Mouse (Mus musculus): ENCODE results near the gene Olfr1183. TPM values are rescaled to one million over a fixed set of nuclear protein-coding genes. Genes with fewer than 3 reads are reported as not detected.
"Not testable (repeated sequence)": the region's sequence is repeated elsewhere in the genome, so short reads cannot be mapped to it uniquely, and the experiment has no call there.

Olfr1183 gene
- polyA plus RNA-seq (2012; rRNA removed) (not detected in 2 replicates), polyA plus RNA-seq (2014; fragmentation: Nextera tagmentation; extraction: Ambion mirVana) (not detected in 2 replicates)

GRCm38 (mm10) chr2:88454567-88454966 is at the start of gene Olfr1183:
Olfr1183 (plus strand) TSS chr2:88454867.
- not testable (repeated sequence) for H3K9ac ChIP-seq (ENCODE audit: low read depth, low read length, severe bottlenecking); H3K27ac ChIP-seq (replicated peaks; ENCODE audit: low read depth, low read length); H3K27me3 ChIP-seq (ENCODE audit: control insufficient read depth, insufficient read depth, low read length); H3K4me3 ChIP-seq (replicated peaks; ENCODE audit: low read length); DNase-seq (ENCODE audit: low spot score); H3K9me3 ChIP-seq (ENCODE audit: control insufficient read depth, low read length); H3K4me2 ChIP-seq (replicated peaks; ENCODE audit: low read depth, low read length, severe bottlenecking); ATAC-seq (ENCODE audit: low FRiP score, low read depth); H3K36me3 ChIP-seq (ENCODE audit: control insufficient read depth, insufficient read depth, low read length); H3K4me1 ChIP-seq (ENCODE audit: control insufficient read depth, insufficient read depth, low read length)
- WGBS: 93% methylated on average over 1 of the region's 1 CpGs

GRCm38 (mm10) chr2:88406353-88406752 is 48.3 kb upstream of the Olfr1183 start, which contains the start of gene Olfr1179:
Olfr1179 (minus strand) TSS chr2:88406453.
- Histone ChIP-seq H3K4me3 (replicated peaks; ENCODE audit: low read length) (no peak within 1 kb of the TSS), H3K4me1 (ENCODE audit: control insufficient read depth, insufficient read depth, low read length) (no peaks in the 10 kb centered on the region), H3K9me3 (ENCODE audit: control insufficient read depth, low read length) (no peaks in the 10 kb centered on the region), H3K9ac (ENCODE audit: low read depth, low read length, severe bottlenecking) (no peak within 1 kb of the TSS), H3K4me2 (replicated peaks; ENCODE audit: low read depth, low read length, severe bottlenecking) (no peak within 1 kb of the TSS), H3K27ac (replicated peaks; ENCODE audit: low read depth, low read length) (no peak within 1 kb of the TSS), H3K36me3 (ENCODE audit: control insufficient read depth, insufficient read depth, low read length) (no peaks in the 10 kb centered on the region), H3K27me3 (ENCODE audit: control insufficient read depth, insufficient read depth, low read length) (no peaks in the 10 kb centered on the region)
- DNase-seq (ENCODE audit: low spot score) (no peak), ATAC-seq (ENCODE audit: low FRiP score, low read depth) (no peak)
- 80% methylated on average over 3 of the region's 3 CpGs for WGBS
- TF ChIP-seq POLR2A (IDR thresholded peaks at IDR 0.05; ENCODE audit: borderline replicate concordance, extremely low read depth, insufficient read depth, insufficient read length): no peak

- no peak for DNase-seq (ENCODE audit: low spot score)
- 65% methylated on average over 2 of the region's 2 CpGs for WGBS
- Histone ChIP-seq H3K27ac (replicated peaks; ENCODE audit: low read depth, low read length) (no peak within 1 kb of the TSS), H3K4me3 (replicated peaks; ENCODE audit: low read length) (no peak within 1 kb of the TSS), H3K36me3 (ENCODE audit: control insufficient read depth, insufficient read depth, low read length) (no peaks in the 10 kb centered on the region), H3K4me2 (replicated peaks; ENCODE audit: low read depth, low read length, severe bottlenecking) (no peak within 1 kb of the TSS), H3K4me1 (ENCODE audit: control insufficient read depth, insufficient read depth, low read length) (no peaks in the 10 kb centered on the region), H3K27me3 (ENCODE audit: control insufficient read depth, insufficient read depth, low read length) (no peaks in the 10 kb centered on the region), H3K9me3 (ENCODE audit: control insufficient read depth, low read length) (no peaks in the 10 kb centered on the region), H3K9ac (ENCODE audit: low read depth, low read length, severe bottlenecking) (no peak within 1 kb of the TSS)
- no peak for TF ChIP-seq POLR2A (IDR thresholded peaks at IDR 0.05; ENCODE audit: borderline replicate concordance, extremely low read depth, insufficient read depth, insufficient read length)
- no peak for ATAC-seq (ENCODE audit: low FRiP score, low read depth)
Observed at GRCm38 (mm10) chr2:88419051-88419450, 35.6 kb upstream of the Olfr1183 start, which contains the start of gene Olfr1180. Olfr1180 (minus strand) TSS chr2:88419151.

DNA sequence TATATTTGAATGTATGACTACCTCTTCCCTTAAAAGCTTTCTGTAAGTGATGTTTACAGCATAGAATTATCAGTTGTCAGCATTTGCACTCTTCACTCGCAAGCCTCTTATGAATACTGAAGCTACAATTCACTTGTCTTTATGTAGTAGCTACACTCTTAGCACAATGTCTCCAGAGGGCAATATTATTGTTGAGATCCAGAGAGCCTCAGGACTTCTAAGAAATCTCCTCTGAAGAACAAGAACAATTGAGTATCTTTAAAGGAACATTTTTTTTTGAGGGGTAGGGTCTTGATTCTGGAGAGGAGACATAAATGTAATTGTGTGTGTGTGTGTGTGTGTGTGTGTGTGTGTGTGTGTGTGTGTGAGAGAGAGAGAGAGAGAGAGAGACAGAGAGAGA is 28.6 kb upstream of the Olfr1183 start, which contains the start of gene Olfr1181:
Olfr1181 (minus strand) TSS at position 101 of the 400 bp plus-strand sequence.
- Histone ChIP-seq H3K9me3 (ENCODE audit: control insufficient read depth, low read length) (no peaks in the 10 kb centered on the region), H3K27ac (replicated peaks; ENCODE audit: low read depth, low read length) (no peak within 1 kb of the TSS), H3K4me1 (ENCODE audit: control insufficient read depth, insufficient read depth, low read length) (no peaks in the 10 kb centered on the region), H3K4me2 (replicated peaks; ENCODE audit: low read depth, low read length, severe bottlenecking) (no peak within 1 kb of the TSS), H3K4me3 (replicated peaks; ENCODE audit: low read length) (no peak within 1 kb of the TSS), H3K27me3 (ENCODE audit: control insufficient read depth, insufficient read depth, low read length) (no peaks in the 10 kb centered on the region), H3K36me3 (ENCODE audit: control insufficient read depth, insufficient read depth, low read length) (no peaks in the 10 kb centered on the region), H3K9ac (ENCODE audit: low read depth, low read length, severe bottlenecking) (no peak within 1 kb of the TSS)
- no peak for ATAC-seq (ENCODE audit: low FRiP score, low read depth)
- 83% methylated on average over 1 of the region's 1 CpGs for WGBS
- no peak for TF ChIP-seq POLR2A (IDR thresholded peaks at IDR 0.05; ENCODE audit: borderline replicate concordance, extremely low read depth, insufficient read depth, insufficient read length)
- DNase-seq (ENCODE audit: low spot score): no peak

GRCm38 (mm10) chr2:88449031-88449430 is 5.6 kb upstream of the Olfr1183 start, which contains the start of gene Gm13757:
Gm13757 (minus strand) TSS chr2:88449131.
- no peak within 1 kb of the TSS for H3K27ac ChIP-seq (replicated peaks; ENCODE audit: low read depth, low read length)
- H3K9me3 ChIP-seq (ENCODE audit: control insufficient read depth, low read length): no peaks in the 10 kb centered on the region
- no peaks in the 10 kb centered on the region for H3K36me3 ChIP-seq (ENCODE audit: control insufficient read depth, insufficient read depth, low read length)
- TF ChIP-seq POLR2A (IDR thresholded peaks at IDR 0.05; ENCODE audit: borderline replicate concordance, extremely low read depth, insufficient read depth, insufficient read length): no peak
- H3K4me3 ChIP-seq (replicated peaks; ENCODE audit: low read length): no peak within 1 kb of the TSS
- H3K9ac ChIP-seq (ENCODE audit: low read depth, low read length, severe bottlenecking): no peak within 1 kb of the TSS
- no peak within 1 kb of the TSS for H3K4me2 ChIP-seq (replicated peaks; ENCODE audit: low read depth, low read length, severe bottlenecking)
- WGBS: 93% methylated on average over 1 of the region's 1 CpGs
- H3K27me3 ChIP-seq (ENCODE audit: control insufficient read depth, insufficient read depth, low read length): no peaks in the 10 kb centered on the region
- no peak for DNase-seq (ENCODE audit: low spot score)
- ATAC-seq (ENCODE audit: low FRiP score, low read depth): no peak
- no peaks in the 10 kb centered on the region for H3K4me1 ChIP-seq (ENCODE audit: control insufficient read depth, insufficient read depth, low read length)

DNA sequence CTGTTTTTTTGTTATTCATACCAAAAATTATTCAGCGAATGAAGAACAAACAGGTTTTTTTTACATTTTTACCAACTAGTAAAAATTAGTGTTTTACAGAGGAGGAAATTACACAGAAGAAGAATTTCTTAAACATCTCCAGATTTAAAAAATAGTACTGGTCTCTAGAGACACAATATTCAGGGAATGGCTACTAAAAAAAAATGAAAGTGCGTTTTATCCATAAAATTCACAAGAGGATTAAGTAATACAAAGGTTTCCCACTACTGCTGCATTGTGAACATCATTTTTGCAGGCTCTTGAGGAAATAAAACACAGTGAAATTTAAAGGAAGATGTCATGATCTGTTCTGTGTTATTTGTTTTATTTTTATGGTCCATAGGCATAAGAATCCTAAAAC is 28.6 kb downstream of the Olfr1183 start, which contains the start of gene Olfr1184:
Olfr1184 (plus strand) TSS at position 301 of the 400 bp plus-strand sequence.
- H3K4me3 ChIP-seq (replicated peaks; ENCODE audit: low read length): no peak within 1 kb of the TSS
- WGBS: 85% methylated on average over 2 of the region's 2 CpGs
- no peak for ATAC-seq (ENCODE audit: low FRiP score, low read depth)
- H3K36me3 ChIP-seq (ENCODE audit: control insufficient read depth, insufficient read depth, low read length): no peaks in the 10 kb centered on the region
- no peak within 1 kb of the TSS for H3K9ac ChIP-seq (ENCODE audit: low read depth, low read length, severe bottlenecking)
- DNase-seq (ENCODE audit: low spot score): no peak
- H3K9me3 ChIP-seq (ENCODE audit: control insufficient read depth, low read length): no peaks in the 10 kb centered on the region
- H3K4me2 ChIP-seq (replicated peaks; ENCODE audit: low read depth, low read length, severe bottlenecking): no peak within 1 kb of the TSS
- no peaks in the 10 kb centered on the region for H3K4me1 ChIP-seq (ENCODE audit: control insufficient read depth, insufficient read depth, low read length)
- H3K27me3 ChIP-seq (ENCODE audit: control insufficient read depth, insufficient read depth, low read length): no peaks in the 10 kb centered on the region
- no peak within 1 kb of the TSS for H3K27ac ChIP-seq (replicated peaks; ENCODE audit: low read depth, low read length)
- TF ChIP-seq POLR2A (IDR thresholded peaks at IDR 0.05; ENCODE audit: borderline replicate concordance, extremely low read depth, insufficient read depth, insufficient read length): no peak
